Mouse (Mus musculus): Measurements from ENCODE around the gene Zc2hc1b. TPM values are rescaled to one million over a fixed set of nuclear protein-coding genes. Genes with fewer than 3 reads are reported as not detected.

The Zc2hc1b gene
- polyA plus RNA-seq, 1 experiment from 2014 or later, result not detected

GRCm38 (mm10) chr10:13125811-13126210 lies 52.0 kb downstream of the Zc2hc1b start:
- no peak for DNase-seq (ENCODE audit: low spot score)
- Histone ChIP-seq H3K27ac (no peak overlapping the region), H3K27me3 (ENCODE audit: insufficient read depth, poor library complexity, severe bottlenecking) (no peaks in the 10 kb centered on the region), H3K4me1 (replicated peaks) (peaks cover 16% of the 10 kb centered on the region), H3K36me3 (peaks cover 52% of the 10 kb centered on the region), H3K4me3 (no peak overlapping the region), H3K9me3 (peaks cover 7% of the 10 kb centered on the region)
- WGBS, result 53% methylated on average over 3 of the region's 3 CpGs

GRCm38 (mm10) chr10:13119300-13119699 lies 58.5 kb downstream of the Zc2hc1b start:
- H3K4me1 ChIP-seq (replicated peaks), result peaks cover 71% of the 10 kb centered on the region
- no peak for DNase-seq (ENCODE audit: low spot score)

GRCm38 (mm10) chr10:13118770-13119102 lies 59.1 kb downstream of the Zc2hc1b start:
- H3K27ac ChIP-seq, result peak overlapping the region; percentile 84
- no peaks in the 10 kb centered on the region for H3K9me3 ChIP-seq
- peaks cover 5% of the 10 kb centered on the region; the same call in 1 of the 2 replicates for H3K36me3 ChIP-seq
- no peaks in the 10 kb centered on the region for H3K27me3 ChIP-seq (ENCODE audit: insufficient read depth, poor library complexity, severe bottlenecking)
- WGBS, result 31% methylated on average over 5 of the region's 5 CpGs
- no peak overlapping the region; the same call in 1 of the 2 replicates for H3K4me3 ChIP-seq
- peak; percentile 55 for DNase-seq (ENCODE audit: low spot score)
- peaks cover 77% of the 10 kb centered on the region for H3K4me1 ChIP-seq (replicated peaks)

More at GRCm38 (mm10) chr10:13119300-13119699, 58.5 kb downstream of the Zc2hc1b start:
- Histone ChIP-seq H3K27me3 (ENCODE audit: insufficient read depth, poor library complexity, severe bottlenecking) (no peaks in the 10 kb centered on the region), H3K4me3 (no peak overlapping the region; the same call in 1 of the 2 replicates), H3K27ac (peak overlapping the region; percentile 84), H3K36me3 (peaks cover 5% of the 10 kb centered on the region; the same call in 1 of the 2 replicates), H3K9me3 (no peaks in the 10 kb centered on the region)
- WGBS, result 44% methylated on average over 2 of the region's 2 CpGs

DNA sequence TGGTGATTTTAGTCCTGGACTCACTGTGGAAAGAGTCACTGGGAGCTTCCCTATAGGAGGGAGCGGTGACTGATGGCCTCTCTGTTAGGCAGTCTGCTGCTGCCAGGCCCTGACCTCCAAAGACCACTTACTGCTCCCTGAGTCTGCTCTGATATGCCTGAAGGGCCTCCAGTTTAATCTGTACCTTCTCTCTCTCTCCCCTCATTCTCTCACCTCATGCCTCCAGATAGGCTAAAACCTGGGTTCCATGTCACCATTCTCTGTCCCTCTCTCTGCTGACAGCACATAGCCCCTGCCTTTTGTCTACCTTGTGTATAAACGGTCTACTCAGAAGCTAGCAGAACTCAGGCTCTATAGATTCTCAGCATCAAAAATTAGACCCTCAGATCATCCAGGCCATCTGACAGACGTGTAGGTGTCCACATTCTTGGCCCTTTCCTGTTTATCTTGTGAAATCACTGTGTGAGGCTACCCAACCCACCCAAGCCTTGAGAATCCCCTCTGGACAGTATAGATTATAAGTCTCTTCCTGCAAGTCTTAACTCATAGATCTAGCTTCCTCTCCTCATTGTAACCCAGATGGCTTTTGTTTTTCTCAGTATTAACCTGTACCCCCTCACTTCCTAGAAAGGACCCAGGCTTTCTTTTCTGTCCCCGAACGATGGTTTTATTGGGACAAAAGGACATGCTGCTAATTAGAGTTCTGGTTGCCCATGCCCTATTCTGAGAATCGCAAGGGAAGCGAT lies 59.6 kb downstream of the Zc2hc1b start:
- Histone ChIP-seq H3K4me3 (no peak overlapping the region; the same call in 1 of the 2 replicates), H3K36me3 (peaks cover 5% of the 10 kb centered on the region; the same call in 1 of the 2 replicates), H3K4me1 (replicated peaks) (peaks cover 82% of the 10 kb centered on the region), H3K27me3 (ENCODE audit: insufficient read depth, poor library complexity, severe bottlenecking) (no peaks in the 10 kb centered on the region), H3K27ac (peak overlapping the region; percentile 84), H3K9me3 (no peaks in the 10 kb centered on the region)
- peak; percentile 34 for DNase-seq (ENCODE audit: low spot score)
- 29% methylated on average over 7 of the region's 7 CpGs for WGBS

GRCm38 (mm10) chr10:13116706-13117665 lies 60.8 kb downstream of the Zc2hc1b start:
- Histone ChIP-seq H3K4me3 (no peak overlapping the region), H3K4me1 (replicated peaks) (peaks cover 94% of the 10 kb centered on the region)
- DNase-seq (ENCODE audit: low spot score), result peak; percentile 75

GRCm38 (mm10) chr10:13115030-13115429 lies 62.8 kb downstream of the Zc2hc1b start:
- H3K27ac ChIP-seq, result peak overlapping the region; percentile 84
- H3K4me3 ChIP-seq, result 0 out of 2 replicates have a peak overlapping the region, but pooled peaks have one; percentile 7
- no peaks in the 10 kb centered on the region for H3K27me3 ChIP-seq (ENCODE audit: insufficient read depth, poor library complexity, severe bottlenecking)
- H3K9me3 ChIP-seq, result no peaks in the 10 kb centered on the region
- peaks cover 5% of the 10 kb centered on the region; the same call in 1 of the 2 replicates for H3K36me3 ChIP-seq
- DNase-seq (ENCODE audit: low spot score), result peak; percentile 62
- H3K4me1 ChIP-seq (replicated peaks), result peaks cover 95% of the 10 kb centered on the region
- 26% methylated on average over 4 of the region's 4 CpGs for WGBS

More at GRCm38 (mm10) chr10:13116706-13117665, 60.8 kb downstream of the Zc2hc1b start:
- Histone ChIP-seq H3K27me3 (ENCODE audit: insufficient read depth, poor library complexity, severe bottlenecking) (no peaks in the 10 kb centered on the region), H3K27ac (peak overlapping the region; percentile 84), H3K36me3 (peaks cover 10% of the 10 kb centered on the region; the same call in 1 of the 2 replicates), H3K9me3 (no peaks in the 10 kb centered on the region)
- 26% methylated on average over 9 of the region's 9 CpGs for WGBS

- 75% methylated on average over 4 of the region's 4 CpGs for WGBS
- Histone ChIP-seq H3K4me1 (replicated peaks) (peaks cover 95% of the 10 kb centered on the region), H3K27me3 (ENCODE audit: insufficient read depth, poor library complexity, severe bottlenecking) (no peaks in the 10 kb centered on the region), H3K4me3 (peak overlapping the region; percentile 7; the same call in 1 of the 2 replicates), H3K9me3 (no peaks in the 10 kb centered on the region), H3K27ac (peak overlapping the region; percentile 84), H3K36me3 (peaks cover 5% of the 10 kb centered on the region; the same call in 1 of the 2 replicates)
- DNase-seq (ENCODE audit: low spot score), result no peak
These were observed 64.2 kb downstream of the Zc2hc1b start for GRCm38 (mm10) chr10:13113641-13114040.

DNA sequence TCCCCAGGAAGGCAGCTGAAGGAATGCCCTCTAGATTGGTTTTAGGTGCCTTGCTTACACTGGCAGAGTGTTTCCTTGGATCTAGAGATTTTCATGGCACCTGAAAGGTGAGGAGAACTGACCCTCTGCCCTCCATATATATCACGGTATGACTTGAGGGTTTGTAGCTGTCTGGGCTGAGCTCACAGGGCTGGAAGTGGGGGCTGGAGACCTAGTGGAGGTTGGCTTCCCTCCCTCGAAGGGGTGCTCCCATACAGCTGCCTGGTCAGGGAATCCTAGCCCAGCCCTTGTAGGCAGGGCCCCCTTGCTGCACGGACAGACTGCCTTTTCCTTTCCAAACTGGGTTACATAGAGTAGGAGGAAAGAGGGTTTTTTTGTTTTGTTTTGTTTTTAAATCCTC lies 65.0 kb downstream of the Zc2hc1b start:
- Histone ChIP-seq H3K4me1 (replicated peaks) (peaks cover 95% of the 10 kb centered on the region), H3K36me3 (peaks cover 5% of the 10 kb centered on the region; the same call in 1 of the 2 replicates), H3K4me3 (no peak overlapping the region), H3K27me3 (ENCODE audit: insufficient read depth, poor library complexity, severe bottlenecking) (no peaks in the 10 kb centered on the region), H3K9me3 (no peaks in the 10 kb centered on the region), H3K27ac (peak overlapping the region; percentile 84)
- no peak for DNase-seq (ENCODE audit: low spot score)
- 63% methylated on average over 3 of the region's 3 CpGs for WGBS

- 50% methylated on average over 1 of the region's 1 CpGs for WGBS
- Histone ChIP-seq H3K36me3 (peaks cover 5% of the 10 kb centered on the region; the same call in 1 of the 2 replicates), H3K9me3 (no peaks in the 10 kb centered on the region), H3K27me3 (ENCODE audit: insufficient read depth, poor library complexity, severe bottlenecking) (no peaks in the 10 kb centered on the region), H3K4me1 (replicated peaks) (peaks cover 84% of the 10 kb centered on the region), H3K4me3 (no peak overlapping the region), H3K27ac (peak overlapping the region; percentile 86)
- no peak for DNase-seq (ENCODE audit: low spot score)
These were observed 68.0 kb downstream of the Zc2hc1b start for GRCm38 (mm10) chr10:13109781-13110180.

DNA sequence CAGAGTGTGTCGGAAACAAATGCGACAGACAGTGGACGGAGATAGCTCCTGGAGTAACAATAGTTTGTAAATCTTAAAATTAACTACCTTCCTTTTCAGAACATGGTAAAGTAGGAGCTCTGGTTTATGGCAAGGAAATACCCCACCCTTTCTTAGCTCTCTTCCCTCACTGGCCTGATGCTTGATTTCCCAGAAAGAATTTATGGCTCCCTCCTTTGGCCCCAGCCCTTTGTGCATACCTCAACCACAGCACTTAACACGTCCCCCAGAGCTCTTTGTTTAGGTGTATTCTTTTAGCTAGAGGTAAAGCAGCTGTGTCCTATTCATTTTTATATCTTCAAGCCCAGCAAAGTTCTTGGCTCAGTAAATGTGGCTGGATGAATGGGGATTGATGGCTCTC lies 69.0 kb downstream of the Zc2hc1b start:
- no peaks in the 10 kb centered on the region for H3K27me3 ChIP-seq (ENCODE audit: insufficient read depth, poor library complexity, severe bottlenecking)
- peaks cover 75% of the 10 kb centered on the region for H3K4me1 ChIP-seq (replicated peaks)
- 44% methylated on average over 4 of the region's 4 CpGs for WGBS
- H3K9me3 ChIP-seq, result no peaks in the 10 kb centered on the region
- no peak overlapping the region for H3K4me3 ChIP-seq
- H3K27ac ChIP-seq, result peak overlapping the region; percentile 86
- no peak for DNase-seq (ENCODE audit: low spot score)
- peaks cover 5% of the 10 kb centered on the region; the same call in 1 of the 2 replicates for H3K36me3 ChIP-seq

DNA sequence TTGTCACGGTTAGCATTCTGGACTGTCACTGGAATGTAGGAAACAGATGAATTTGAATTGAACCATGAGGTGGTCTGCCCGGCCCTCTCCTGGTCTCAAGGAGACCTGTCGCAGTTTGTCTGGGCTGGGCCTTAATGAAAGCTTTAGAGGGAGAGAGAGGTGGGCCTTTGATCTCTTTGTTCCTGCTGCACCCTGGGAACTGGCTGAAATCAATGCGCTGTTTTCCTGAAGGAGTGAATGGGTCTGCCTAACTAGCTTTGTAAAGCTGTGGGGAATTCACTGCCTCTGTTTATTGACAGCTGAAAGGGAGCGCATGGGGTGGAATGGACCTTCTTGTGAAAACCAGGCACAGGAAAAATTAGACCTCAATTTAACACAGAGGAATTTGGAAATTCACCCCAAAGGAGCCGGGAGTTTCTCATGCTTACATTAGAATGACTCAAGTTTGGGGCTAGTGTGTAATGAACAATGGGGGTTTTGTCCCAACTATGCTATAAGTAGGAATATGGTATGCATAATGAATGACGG lies 69.7 kb downstream of the Zc2hc1b start:
- H3K9me3 ChIP-seq, result no peaks in the 10 kb centered on the region
- H3K27ac ChIP-seq, result peak overlapping the region; percentile 86
- peaks cover 67% of the 10 kb centered on the region for H3K4me1 ChIP-seq (replicated peaks)
- H3K36me3 ChIP-seq, result peaks cover 5% of the 10 kb centered on the region; the same call in 1 of the 2 replicates
- H3K27me3 ChIP-seq (ENCODE audit: insufficient read depth, poor library complexity, severe bottlenecking), result no peaks in the 10 kb centered on the region
- 8% methylated on average over 7 of the region's 7 CpGs for WGBS
- DNase-seq (ENCODE audit: low spot score), result peak; percentile 79
- H3K4me3 ChIP-seq, result no peak overlapping the region

DNA sequence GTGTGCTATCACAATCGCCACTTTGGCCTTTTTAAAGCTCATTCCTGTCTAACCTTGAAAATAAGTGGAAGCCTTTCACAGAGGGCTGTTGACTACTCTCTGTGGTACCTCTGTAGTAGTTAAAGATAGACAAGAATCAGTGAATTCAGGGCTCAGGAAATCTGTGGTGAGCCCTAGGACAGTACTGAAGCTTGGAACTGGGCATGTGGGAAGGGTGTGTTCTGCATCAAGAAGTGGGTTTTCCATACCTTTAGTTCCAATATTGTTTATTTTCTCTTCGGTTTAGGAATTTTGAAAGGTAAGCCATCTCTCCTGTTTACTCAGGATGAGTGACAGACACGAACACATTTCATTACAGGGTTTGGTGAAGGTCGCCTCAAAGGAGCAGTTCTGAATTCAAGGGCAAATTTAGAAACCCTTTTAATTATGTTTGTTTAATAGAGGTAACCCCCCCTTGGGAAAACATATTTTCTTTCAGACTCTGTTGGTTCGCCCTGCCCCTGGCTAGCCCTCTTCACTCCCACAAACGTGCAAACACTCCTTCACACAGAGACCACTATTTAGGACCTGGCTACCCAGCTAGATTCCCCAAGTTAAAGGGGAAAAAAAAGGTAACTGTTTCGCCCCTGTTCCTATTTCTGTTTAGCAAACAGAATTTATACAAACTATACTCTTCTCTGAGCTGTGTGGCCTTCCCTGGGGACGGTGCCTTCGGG lies 70.8 kb downstream of the Zc2hc1b start:
- WGBS, result 60% methylated on average over 9 of the region's 9 CpGs
- H3K9me3 ChIP-seq, result no peaks in the 10 kb centered on the region
- peak overlapping the region; percentile 86 for H3K27ac ChIP-seq
- no peak for DNase-seq (ENCODE audit: low spot score)
- H3K36me3 ChIP-seq, result no peaks in the 10 kb centered on the region
- H3K27me3 ChIP-seq (ENCODE audit: insufficient read depth, poor library complexity, severe bottlenecking), result no peaks in the 10 kb centered on the region
- peaks cover 62% of the 10 kb centered on the region for H3K4me1 ChIP-seq (replicated peaks)
- no peak overlapping the region for H3K4me3 ChIP-seq
